Mouse (Mus musculus) gastrocnemius, adult 8-10 months (tissue): ENCODE results near the gene Phf21a. TPM values are rescaled to one million over a fixed set of nuclear protein-coding genes. Genes with fewer than 3 reads are reported as not detected.

Source experiments
- DNase-seq, 2 experiments: peaks; one replicate each; pipeline ENCODE4 v3.0.0; 2022; ENCODE audit warnings: low spot score in 2 of 2
- total RNA-seq, 4 experiments: library from RNA; stranded (reverse); gene quantifications; 2 replicates each; pipeline ENCODE4 v1.2.4; 2022

Phf21a gene
- 10 to 100 TPM; 20.7 to 25.6 (median 22.4) TPM for total RNA-seq

- DNase-seq: no peak
These were observed at the start of gene Phf21a for GRCm38 (mm10) chr2:92092817-92093216. Gene Phf21a (plus strand): TSS chr2:92093117.

DNA sequence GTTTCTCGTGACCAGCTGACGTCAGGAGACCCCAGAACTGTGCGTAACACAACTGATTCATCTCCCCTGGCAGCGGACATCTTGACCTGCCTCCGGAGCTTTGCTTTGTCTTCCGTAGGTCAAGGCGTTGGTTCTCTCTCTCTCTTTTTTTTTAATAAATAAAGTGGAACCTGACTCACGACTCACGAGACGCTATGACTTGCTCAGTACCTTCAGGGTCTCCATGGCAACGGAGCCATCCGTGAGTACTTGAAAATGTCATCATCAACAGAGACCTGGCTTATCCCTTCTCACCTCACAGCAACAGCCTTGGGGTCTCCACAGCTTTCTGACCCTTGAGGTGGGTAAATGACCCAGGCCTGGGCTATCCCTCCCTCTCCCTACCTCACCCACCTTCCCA is 49.6 kb upstream of the Phf21a start:
- no peak for DNase-seq

DNA sequence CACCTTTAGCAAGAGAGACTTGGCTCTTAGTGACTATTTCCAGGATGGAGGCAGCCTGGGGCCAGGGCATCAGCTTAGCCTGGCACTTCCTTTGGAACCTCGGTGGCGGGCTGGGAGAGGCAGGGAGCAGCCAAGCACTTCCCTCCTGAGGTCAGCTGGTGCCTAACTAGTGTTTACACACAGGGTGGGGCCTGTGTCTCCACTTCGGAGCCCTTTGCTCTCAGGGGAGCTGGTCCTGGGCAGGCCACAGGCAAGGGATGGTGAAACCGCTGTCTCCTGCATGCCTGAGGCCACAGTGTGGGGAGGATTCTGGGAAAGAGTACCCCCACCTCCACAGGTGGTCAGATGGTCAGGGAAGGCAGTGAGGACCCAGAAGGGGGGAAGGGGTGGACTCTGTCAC is 45.3 kb upstream of the Phf21a start:
- no peak for DNase-seq

DNA sequence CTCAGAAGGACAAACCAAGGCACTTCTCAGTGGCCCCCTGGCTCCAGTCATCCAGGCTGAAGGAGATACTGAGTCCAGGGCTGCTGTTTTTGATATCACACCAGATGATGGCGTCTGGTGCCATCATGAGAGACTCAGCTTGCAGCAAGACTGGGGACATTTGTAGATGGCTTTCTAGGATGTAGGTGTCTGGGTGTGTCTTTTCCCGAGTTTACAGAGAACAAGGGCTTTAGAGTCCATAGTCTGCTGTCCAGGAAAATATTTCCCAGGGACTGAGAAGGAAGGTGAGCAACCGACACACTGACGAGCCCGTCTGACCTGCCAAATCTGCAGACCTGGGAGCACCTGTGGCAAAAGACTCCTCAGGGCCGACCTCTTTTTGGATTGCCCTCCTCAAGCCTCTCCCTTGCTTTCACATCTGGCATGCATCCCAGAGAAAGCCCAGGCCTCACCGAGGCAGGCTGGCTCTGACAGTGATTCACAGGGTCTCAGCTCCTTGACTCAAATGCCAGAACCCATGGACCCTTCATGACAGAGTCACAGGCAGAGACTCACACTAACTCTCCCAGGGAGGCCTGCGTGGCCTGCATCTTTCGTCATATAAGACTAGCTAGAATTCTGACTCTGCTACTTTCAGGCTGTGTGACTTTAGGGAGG is 44.8 kb upstream of the Phf21a start:
- no peak for DNase-seq

DNA sequence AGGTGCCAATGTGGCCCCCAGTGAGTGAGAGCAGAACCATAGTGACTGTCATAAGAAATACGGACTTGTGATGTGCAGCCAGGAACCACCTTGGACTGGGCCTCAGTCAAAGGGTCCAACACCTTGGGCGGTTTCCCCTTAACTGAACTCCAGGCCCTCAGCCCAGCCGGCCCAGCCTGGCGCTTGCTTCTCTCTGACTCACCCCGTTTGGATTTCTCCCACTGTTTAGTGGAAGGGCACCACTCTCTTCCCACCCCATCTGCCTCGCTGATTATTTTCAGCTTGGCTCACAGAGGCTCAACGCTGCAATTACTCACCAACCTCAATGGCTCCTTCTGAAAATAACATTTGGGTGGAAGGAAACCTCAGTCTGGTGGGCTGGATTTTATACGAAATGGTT is 40.7 kb upstream of the Phf21a start:
- peak in 1 of 2 experiments; percentile 13 for DNase-seq

DNA sequence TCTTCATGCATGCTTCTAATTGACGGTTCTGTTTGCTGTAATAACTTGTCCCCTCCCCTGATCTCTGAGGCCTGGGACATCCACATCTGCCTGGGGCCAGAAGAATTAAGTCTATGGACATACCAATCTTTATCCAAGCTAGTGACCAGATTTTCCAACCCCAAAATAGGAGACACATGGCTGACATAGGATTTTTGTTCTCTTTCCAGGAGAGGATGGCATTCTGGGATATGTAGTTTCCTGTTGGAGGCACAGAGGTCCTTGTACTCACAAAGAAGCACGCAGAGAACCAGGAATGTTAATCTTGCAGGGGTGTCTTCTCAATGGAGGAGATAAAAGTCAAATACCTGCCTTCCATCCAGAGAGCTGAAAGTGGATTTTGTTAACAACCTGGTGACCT is 40.2 kb upstream of the Phf21a start:
- no peak for DNase-seq

DNA sequence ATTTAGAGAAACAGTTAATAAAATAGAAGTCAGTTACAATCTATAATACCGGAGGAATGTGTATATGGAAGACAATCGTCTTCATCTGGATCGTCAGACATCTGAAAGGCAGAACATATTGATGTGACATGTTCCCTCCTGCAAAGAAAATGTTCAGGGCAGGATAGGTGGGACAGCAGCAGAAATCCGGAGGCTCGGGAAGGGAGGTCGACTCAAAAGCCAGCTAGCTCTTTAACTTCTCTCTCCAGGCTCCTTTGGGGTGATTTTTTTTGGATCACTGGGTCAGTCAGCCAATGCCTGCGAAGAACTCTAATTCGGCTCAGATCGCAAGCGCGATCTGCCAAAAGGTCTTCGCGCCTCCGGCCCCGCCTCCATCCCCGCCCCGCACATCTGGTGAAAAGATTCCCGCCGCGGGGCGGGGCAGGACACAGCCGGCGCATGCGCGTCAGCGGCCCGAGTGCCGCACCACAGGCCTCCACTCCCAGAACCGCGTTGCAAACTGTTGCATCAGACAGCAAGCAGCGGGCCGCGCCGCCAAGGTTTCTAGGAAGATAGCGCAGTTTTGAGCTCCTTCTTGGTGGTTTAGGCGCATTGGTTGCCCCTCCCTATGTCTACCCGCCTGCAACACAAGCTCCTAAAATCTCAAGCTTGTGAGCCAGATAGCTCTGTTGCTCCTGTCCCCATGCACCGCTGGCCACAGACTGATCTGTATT is 37.7 kb upstream of the Phf21a start:
- peak; percentile 84 to 92 for DNase-seq

DNA sequence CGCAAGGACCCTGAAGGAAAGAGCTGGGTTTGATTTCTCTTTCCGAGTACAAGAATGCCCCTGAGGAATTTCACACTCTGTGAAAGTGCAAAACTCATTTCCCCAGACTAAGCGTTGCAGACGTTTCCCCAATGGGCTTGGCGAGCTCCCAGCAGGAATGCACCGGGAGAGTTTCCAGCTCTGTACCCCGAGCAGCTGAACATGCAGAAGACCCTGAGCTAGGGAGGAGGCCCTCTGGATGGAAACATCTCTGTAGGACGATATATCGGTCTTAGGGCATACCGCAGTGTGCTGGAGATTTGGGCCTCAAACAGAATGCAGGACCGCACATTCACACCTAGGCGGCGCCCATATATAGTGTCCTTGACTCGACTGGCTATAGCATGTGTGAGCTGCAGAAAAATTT is 37.1 kb upstream of the Phf21a start:
- DNase-seq: peak; percentile 34 to 37

- DNase-seq: peak in 1 of 2 experiments; percentile 10
These were observed 36.2 kb upstream of the Phf21a start for GRCm38 (mm10) chr2:92056760-92057159.

DNA sequence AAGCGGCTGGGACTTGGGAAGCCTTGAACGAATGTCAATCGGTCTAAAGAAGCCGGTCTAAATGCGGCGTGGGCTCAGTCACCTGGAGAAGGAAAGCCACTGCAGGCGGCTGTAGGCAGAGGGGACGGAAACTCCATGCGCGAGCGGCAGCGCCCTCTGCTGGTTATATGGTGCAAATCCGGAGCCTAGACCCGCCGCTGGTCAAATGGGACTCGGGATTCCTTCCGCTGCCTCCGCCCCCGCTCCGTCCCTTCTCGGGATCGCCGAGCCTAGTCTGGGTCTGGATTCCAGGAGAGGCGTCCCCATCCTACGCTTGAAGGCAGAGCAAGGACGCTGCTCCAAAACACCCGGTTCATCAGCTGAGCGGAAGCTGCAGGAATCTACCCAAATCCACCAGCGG is 34.4 kb upstream of the Phf21a start:
- DNase-seq: peak; percentile 84 to 88

DNA sequence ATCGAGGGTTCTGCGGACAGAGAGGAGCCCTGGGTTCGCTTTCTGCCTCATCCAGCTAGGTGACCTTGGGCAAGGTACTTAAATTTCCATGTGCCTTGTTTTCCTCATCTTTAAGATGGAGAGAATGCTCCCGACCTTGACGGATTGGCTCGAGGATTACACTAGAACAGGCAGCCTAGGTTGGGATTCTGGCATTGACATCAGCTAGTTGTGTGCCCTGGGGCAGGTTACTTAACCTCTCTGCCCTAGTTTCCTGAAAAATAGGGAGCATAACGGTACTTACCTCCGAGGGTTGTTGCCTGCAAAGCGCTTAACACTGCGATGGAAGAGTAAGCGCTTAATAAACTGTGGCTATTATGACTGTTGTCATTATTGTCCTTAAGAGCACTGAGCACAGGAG is 34.0 kb upstream of the Phf21a start:
- no peak for DNase-seq

GRCm38 (mm10) chr2:92059481-92060220 is 33.3 kb upstream of the Phf21a start:
- DNase-seq: peak; percentile 60 to 65

- DNase-seq: peak; percentile 11 to 32
These were observed 32.6 kb upstream of the Phf21a start for GRCm38 (mm10) chr2:92060291-92060690.

DNA sequence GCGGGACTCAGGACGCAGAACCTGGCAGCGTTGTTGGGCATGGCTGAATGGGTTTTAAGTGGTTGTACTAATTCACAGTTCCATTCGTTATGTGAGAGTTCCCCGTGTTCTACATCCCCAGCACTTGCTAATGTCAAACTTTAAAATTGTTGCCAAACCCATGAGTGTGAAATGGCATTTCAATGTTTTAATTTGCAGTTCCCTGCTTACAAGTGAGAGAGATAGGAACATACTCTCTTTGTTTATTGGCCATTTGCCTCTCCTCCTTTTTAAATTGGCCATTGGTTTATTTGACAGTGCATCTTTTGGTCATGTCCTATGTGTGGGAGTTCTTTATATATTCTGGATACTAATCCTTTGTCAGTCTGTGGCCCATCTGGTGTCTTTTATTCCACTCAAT is 31.6 kb upstream of the Phf21a start:
- DNase-seq: no peak

- no peak for DNase-seq
These were observed 29.8 kb upstream of the Phf21a start for GRCm38 (mm10) chr2:92063106-92063505.

DNA sequence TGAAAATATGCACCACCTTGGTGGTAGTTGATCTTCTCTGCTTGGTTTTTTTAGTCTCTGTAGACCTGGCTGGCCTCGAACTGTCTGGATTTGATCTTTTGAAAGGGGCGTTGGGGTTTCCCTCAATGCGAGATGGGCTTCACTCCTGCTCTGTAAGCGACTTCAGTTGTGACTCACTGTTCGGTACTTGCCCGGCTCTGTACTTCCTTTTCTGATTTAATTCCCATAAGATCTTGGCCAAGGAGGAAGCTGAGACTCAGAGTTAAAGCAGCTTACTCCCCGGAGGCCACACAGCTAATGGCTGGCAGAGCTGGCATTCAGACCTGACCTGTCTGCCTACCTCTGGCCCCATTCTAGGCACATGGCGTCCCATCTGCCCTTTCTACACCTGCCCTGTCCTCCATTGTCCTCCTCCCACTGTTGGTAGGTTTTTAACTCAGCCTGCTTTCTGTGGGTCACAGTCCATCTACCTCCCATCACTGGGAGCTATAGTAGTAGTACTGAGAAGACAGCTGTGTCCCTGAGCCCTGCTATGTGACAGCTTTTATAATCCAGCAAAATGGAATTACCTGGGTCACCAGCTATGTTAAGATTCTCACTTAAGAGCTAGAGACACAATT is 27.5 kb upstream of the Phf21a start:
- DNase-seq: no peak

DNA sequence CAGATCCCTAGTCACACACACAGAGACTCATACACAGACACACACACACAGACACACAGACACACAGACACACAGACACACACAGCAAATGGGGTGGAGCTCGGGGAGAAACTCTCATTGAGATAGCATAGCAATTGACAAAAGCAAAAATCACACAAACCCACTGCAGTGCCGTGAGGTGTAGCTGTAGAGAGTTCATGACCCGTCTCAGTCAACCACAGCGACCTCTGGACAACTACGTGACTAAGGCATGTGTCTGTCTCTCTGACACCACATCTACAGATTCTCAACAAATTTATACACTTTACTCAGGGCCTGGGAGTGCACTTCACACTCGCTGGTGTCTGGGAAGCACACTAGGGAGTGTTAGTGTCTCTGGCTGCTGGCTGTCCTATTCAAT is 27.0 kb upstream of the Phf21a start:
- DNase-seq: no peak

GRCm38 (mm10) chr2:92066899-92067298 is 26.0 kb upstream of the Phf21a start:
- no peak for DNase-seq

DNA sequence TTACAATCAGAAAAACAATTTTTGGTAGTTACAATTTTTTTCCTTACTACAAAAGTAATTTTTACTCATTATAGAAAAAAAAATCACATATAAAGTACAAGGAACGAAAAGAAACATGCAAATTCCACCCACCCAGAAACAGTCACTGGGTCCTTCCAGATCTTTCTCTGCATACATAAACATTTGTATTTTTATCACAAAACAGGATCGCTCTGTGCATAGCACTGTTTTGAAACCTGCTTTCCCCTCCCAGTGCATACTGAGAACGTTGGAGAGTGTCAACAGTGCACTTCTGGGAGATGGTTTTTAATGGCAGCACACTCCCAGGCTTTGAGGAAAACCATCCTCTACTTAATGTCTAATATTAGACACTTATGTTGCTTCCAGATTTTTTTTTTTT is 25.3 kb upstream of the Phf21a start:
- no peak for DNase-seq

GRCm38 (mm10) chr2:92069630-92070029 is 23.3 kb upstream of the Phf21a start:
- DNase-seq: no peak

GRCm38 (mm10) chr2:92071143-92071542 is 21.8 kb upstream of the Phf21a start:
- no peak for DNase-seq

GRCm38 (mm10) chr2:92076086-92076692 is 16.7 kb upstream of the Phf21a start:
- no peak for DNase-seq
